Mouse (Mus musculus) retina, adult 2 months (tissue): ENCODE measurements around the gene Emg1.
A peak's percentile ranks its signal among the peaks of the same experiment; 100 is the strongest.

ENCODE experiments used
- DNase-seq: peaks from one replicate; pipeline ENCODE4 v3.0.0-alpha.2; 2012; ENCODE audit warnings: low read depth, low spot score

The Emg1 gene

GRCm38 (mm10) chr6:124711824-124712782 is at the start of gene Emg1, which contains the start of gene Phb2:
Gene Emg1 (minus strand): TSS chr6:124712178.
Gene Phb2 (plus strand): TSS chr6:124712336.
- DNase-seq, result peak; percentile 99

GRCm38 (mm10) chr6:124759259-124759658 is 47.3 kb upstream of the Emg1 start:
- DNase-seq, result no peak

GRCm38 (mm10) chr6:124758849-124759232 is 46.9 kb upstream of the Emg1 start:
- no peak for DNase-seq

- no peak for DNase-seq
Measured at GRCm38 (mm10) chr6:124757909-124758848, 46.2 kb upstream of the Emg1 start.

GRCm38 (mm10) chr6:124757351-124757880 is 45.4 kb upstream of the Emg1 start:
- no peak for DNase-seq

- DNase-seq, result peak; percentile 57
Measured at GRCm38 (mm10) chr6:124756652-124757350, 44.8 kb upstream of the Emg1 start.

- no peak for DNase-seq
Measured at GRCm38 (mm10) chr6:124755831-124756595, 44.0 kb upstream of the Emg1 start, which contains the start of the genes Gm45234 and Atn1. Gene Gm45234 (minus strand): TSS chr6:124756021. Gene Atn1 (minus strand): TSS chr6:124756524.

- no peak for DNase-seq
Measured at GRCm38 (mm10) chr6:124755306-124755705, 43.3 kb upstream of the Emg1 start.

- no peak for DNase-seq
Measured at GRCm38 (mm10) chr6:124753861-124754260, 41.9 kb upstream of the Emg1 start.

- no peak for DNase-seq
Measured at GRCm38 (mm10) chr6:124750405-124750804, 38.4 kb upstream of the Emg1 start.

GRCm38 (mm10) chr6:124746654-124747632 is 35.0 kb upstream of the Emg1 start:
- no peak for DNase-seq

- no peak for DNase-seq
Measured at GRCm38 (mm10) chr6:124746296-124746605, 34.3 kb upstream of the Emg1 start.

GRCm38 (mm10) chr6:124745490-124746295 is 33.7 kb upstream of the Emg1 start:
- peak; percentile 90 for DNase-seq

GRCm38 (mm10) chr6:124744755-124745321 is 32.9 kb upstream of the Emg1 start:
- DNase-seq, result no peak

- no peak for DNase-seq
Measured at GRCm38 (mm10) chr6:124743647-124744046, 31.7 kb upstream of the Emg1 start.

GRCm38 (mm10) chr6:124742839-124743514 is 31.0 kb upstream of the Emg1 start:
- DNase-seq, result no peak

GRCm38 (mm10) chr6:124741842-124742241 is 29.9 kb upstream of the Emg1 start:
- no peak for DNase-seq
